Mouse (Mus musculus) adrenal gland, adult 2 months (tissue): ENCODE measurements at regions not wholly inside any gene's neighbourhood (a gene's known extent, or its start where the extent isn't known, plus 50 kb on each side); places are given as distances from the start of the nearest gene placed in this dataset.
A peak's percentile ranks its signal among the peaks of the same experiment; 100 is the strongest.
"Not testable (repeated sequence)": the region's sequence is repeated elsewhere in the genome, so short reads cannot be mapped to it uniquely, and the experiment has no call there.

Experiments
- DNase-seq: peaks from one replicate; pipeline ENCODE4 v3.0.0; 2021

- no peak for DNase-seq
These were observed 55.9 kb upstream of the Inpp4b start for GRCm38 (mm10) chr8:81286280-81287034.

- DNase-seq, result peak; percentile 20
These were observed 82.3 kb upstream of the Inpp4b start for GRCm38 (mm10) chr8:81260089-81260488.

GRCm38 (mm10) chr8:81223872-81224271 lies 118.5 kb upstream of the Inpp4b start:
- DNase-seq, result no peak

- DNase-seq, result not testable (repeated sequence)
These were observed 155.1 kb upstream of the Inpp4b start for GRCm38 (mm10) chr8:81187061-81187790.

- no peak for DNase-seq
These were observed 160.8 kb upstream of the Usp38 start for GRCm38 (mm10) chr8:81175537-81175936.

GRCm38 (mm10) chr8:81147239-81147638 lies 132.5 kb upstream of the Usp38 start:
- DNase-seq, result no peak

GRCm38 (mm10) chr8:81106763-81107509 lies 92.2 kb upstream of the Usp38 start:
- no peak for DNase-seq

GRCm38 (mm10) chr8:81098963-81099362 lies 84.2 kb upstream of the Usp38 start:
- no peak for DNase-seq

- DNase-seq, result no peak
These were observed 82.5 kb upstream of the Usp38 start for GRCm38 (mm10) chr8:81097076-81097819.

- no peak for DNase-seq
These were observed 80.5 kb upstream of the Usp38 start for GRCm38 (mm10) chr8:81095237-81095636.

- DNase-seq, result no peak
These were observed 66.3 kb upstream of the Usp38 start for GRCm38 (mm10) chr8:81080865-81081637.

- no peak for DNase-seq
These were observed 65.2 kb upstream of the Usp38 start for GRCm38 (mm10) chr8:81079887-81080300.

- DNase-seq, result no peak
These were observed 54.5 kb upstream of the Usp38 start for GRCm38 (mm10) chr8:81069080-81069840.

GRCm38 (mm10) chr8:81068519-81068918 lies 53.8 kb upstream of the Usp38 start:
- DNase-seq, result no peak

- no peak for DNase-seq
These were observed 52.0 kb upstream of the Usp38 start for GRCm38 (mm10) chr8:81066765-81067164.
